Mouse (Mus musculus) left cerebral cortex, adult 11 months (tissue): ENCODE data around the gene Npnt.

Experiments
- DNase-seq: peaks from one replicate; pipeline ENCODE4 v3.0.0; 2022; ENCODE audit warnings: low spot score

The Npnt gene

DNA sequence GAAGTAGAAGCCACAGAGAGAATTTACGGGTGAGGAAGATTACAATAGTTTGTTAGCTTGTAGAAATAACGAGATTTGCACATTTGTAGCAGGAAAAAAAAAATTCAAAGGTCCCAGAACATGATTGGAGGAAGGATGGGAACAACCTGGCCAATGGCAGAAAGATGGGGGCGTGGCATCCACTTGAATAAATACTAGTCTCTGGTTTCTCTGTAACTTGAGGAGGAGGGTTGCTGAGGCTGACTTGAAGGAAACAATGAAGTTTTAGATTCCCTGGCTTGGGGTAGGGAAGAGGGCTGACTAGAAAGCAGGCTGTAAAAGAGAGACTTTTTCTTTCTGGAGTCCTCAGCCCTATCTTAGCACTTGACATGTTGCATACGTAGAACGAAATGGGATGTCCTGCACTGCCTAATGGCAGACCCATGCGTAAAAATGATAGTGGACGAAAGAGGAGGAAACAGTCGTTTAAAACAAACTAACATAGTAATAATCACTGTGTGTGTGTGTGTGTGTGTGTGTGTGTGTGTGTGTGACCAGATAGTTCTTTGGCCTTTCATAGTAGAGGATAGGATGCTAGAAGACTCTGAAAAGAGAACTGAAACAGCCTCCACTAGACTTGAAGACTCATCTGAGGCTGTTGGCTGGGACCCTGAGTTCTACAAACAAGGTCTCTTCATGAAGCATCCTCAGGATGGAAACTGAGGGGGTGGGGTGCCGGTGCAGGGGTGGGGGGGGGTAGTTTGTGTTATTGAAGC is 94.5 kb downstream of the Npnt start:
- no peak for DNase-seq

DNA sequence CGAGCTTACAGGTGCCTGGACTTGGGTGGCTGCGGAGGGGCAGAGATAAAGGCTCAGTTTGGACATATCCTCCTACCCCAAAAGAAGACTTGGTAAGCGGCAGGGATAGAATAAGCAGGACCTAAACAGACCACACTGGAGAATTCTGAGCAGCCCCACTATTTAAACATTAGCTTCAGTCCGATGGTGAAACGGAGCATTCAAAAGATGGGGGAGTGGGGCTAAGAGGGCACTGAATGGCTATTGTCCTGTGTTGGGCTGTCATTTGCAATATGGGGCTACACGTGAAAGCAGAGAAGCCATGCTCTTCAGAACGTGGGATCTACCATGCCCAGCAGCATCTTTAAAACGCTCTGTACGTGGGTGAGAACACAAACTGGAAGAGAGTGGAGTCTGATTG is 95.8 kb downstream of the Npnt start:
- no peak for DNase-seq

DNA sequence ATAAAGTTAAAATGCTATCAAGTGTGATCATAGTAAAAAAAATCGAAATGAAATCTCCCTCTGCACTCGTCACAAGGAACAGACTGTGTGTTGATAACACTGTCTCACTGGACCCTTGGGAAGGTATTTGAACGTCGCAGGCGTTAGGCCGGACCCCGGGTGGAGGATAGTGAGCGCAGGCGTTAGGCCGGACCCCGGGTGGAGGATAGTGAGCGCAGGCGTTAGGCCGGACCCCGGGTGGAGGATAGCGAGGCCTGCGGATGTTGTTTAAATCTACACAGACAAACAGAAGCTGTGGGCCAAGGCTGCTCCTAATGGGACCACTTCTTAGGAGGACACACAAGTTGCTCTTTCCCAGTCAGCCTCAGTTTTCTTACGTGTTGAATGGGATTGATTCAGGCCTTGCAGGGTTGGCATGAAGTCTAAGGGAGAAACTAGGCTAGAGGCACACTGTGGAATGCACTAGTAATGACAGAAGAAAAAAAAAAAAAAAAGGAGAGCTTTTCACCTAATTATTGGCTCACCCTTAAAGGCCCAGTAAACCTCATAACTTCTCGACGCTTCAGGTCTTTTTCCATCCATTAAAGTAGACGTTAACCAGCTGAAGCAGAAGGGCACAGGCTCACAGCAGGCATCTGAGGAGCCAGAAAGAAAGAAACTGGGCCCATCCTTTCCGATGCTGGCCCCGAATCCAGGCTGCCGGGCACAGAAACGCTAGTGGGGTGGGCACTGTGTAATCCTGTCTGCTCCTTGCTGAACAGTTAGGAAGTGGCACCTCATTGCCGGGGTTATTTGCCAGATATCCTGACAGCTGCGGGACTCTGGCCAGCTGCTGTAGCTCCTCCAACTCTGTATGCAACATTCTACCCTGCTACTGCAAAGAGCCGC is 98.0 kb downstream of the Npnt start:
- no peak for DNase-seq

GRCm38 (mm10) chr3:132851417-132851816 is 98.7 kb downstream of the Npnt start:
- DNase-seq, result no peak

GRCm38 (mm10) chr3:132850431-132850830 is 99.7 kb downstream of the Npnt start:
- DNase-seq, result no peak

GRCm38 (mm10) chr3:132849669-132850068 is 100.4 kb downstream of the Npnt start:
- DNase-seq, result no peak

GRCm38 (mm10) chr3:132842676-132843075 is 107.4 kb downstream of the Npnt start:
- DNase-seq, result no peak

DNA sequence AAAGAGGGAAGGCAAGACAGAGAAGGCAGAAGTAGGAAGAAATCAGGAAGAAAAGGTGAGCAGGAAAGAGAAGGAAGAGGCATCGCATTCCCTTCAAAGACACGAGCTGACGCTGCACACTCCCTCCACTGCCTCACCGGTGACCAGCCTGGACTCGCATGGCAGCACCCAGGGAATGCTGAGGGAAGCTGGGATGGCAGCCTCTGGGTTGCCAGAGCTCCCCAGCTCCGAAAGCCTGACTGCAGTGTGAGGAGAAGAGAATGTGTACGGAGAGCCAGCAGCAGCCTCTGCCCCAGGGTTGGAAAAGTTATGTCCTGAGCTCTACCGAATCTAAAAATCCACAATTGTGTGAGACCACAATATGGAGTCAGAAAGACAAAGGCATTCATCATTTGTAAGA is 110.6 kb downstream of the Npnt start:
- no peak for DNase-seq

GRCm38 (mm10) chr3:132838656-132839417 is 111.3 kb downstream of the Npnt start:
- no peak for DNase-seq

DNA sequence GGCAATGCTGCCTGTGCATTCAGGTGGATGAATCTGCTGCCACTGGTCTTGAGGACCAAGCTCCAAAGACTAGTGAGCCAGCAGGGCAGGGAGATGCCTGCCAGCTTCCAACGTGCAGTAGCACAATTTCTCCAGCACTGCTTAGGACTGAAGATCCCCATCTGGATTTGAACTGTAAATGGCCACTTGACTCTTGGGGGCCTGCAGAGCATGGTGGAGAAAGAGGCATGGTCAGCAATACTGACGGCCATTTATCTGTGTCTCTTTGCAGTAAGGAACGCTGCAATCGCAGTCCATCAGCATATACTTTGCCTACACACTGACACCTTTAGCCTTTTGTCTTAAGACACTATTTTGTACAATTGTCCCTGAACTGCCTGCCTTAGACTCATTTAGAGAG is 113.0 kb downstream of the Npnt start:
- DNase-seq, result no peak

- no peak for DNase-seq
Observed at GRCm38 (mm10) chr3:132835118-132835794, 114.8 kb downstream of the Npnt start.
